Mouse (Mus musculus): ENCODE data around the gene Sertad3.
"Not testable (repeated sequence)": the region's sequence is repeated elsewhere in the genome, so short reads cannot be mapped to it uniquely, and the experiment has no call there.

Gene Sertad3

GRCm38 (mm10) chr7:27493450-27493849 is 19.9 kb downstream of the Sertad3 start:
- DNase-seq = no peak

- DNase-seq = not testable (repeated sequence)
These were observed 21.2 kb downstream of the Sertad3 start for GRCm38 (mm10) chr7:27494659-27495367.

GRCm38 (mm10) chr7:27499036-27499435 is 25.5 kb downstream of the Sertad3 start, which contains the start of gene Prx:
Prx (plus strand) TSS chr7:27499324.
- no peak for DNase-seq

- no peak for DNase-seq
These were observed 28.1 kb downstream of the Sertad3 start for GRCm38 (mm10) chr7:27501620-27502019.

GRCm38 (mm10) chr7:27506765-27507370 is 33.3 kb downstream of the Sertad3 start:
- DNase-seq = no peak

- peak; percentile 98 for DNase-seq
These were observed 34.4 kb downstream of the Sertad3 start for GRCm38 (mm10) chr7:27507711-27508647.

GRCm38 (mm10) chr7:27508648-27509005 is 35.1 kb downstream of the Sertad3 start:
- peak; percentile 73 for DNase-seq

- no peak for DNase-seq
These were observed 37.2 kb downstream of the Sertad3 start for GRCm38 (mm10) chr7:27510809-27511208.

GRCm38 (mm10) chr7:27514961-27515360 is 41.4 kb downstream of the Sertad3 start:
- DNase-seq = no peak

GRCm38 (mm10) chr7:27518314-27518713 is 44.7 kb downstream of the Sertad3 start:
- DNase-seq = no peak

GRCm38 (mm10) chr7:27520104-27520503 is 46.5 kb downstream of the Sertad3 start:
- no peak for DNase-seq

- DNase-seq = no peak
These were observed 47.0 kb downstream of the Sertad3 start for GRCm38 (mm10) chr7:27520599-27520998.

- DNase-seq = no peak
These were observed 49.4 kb downstream of the Sertad3 start, which contains the start of gene Hipk4 for GRCm38 (mm10) chr7:27522967-27523366. Hipk4 (plus strand) TSS chr7:27523267.

GRCm38 (mm10) chr7:27523805-27524204 is 50.2 kb downstream of the Sertad3 start:
- no peak for DNase-seq

GRCm38 (mm10) chr7:27526039-27526827 is 52.7 kb downstream of the Sertad3 start:
- peak; percentile 70 for DNase-seq

Data from thymus, postnatal 25 days (tissue).